Mouse (Mus musculus) spleen, postnatal 10 days (tissue): ENCODE data around the gene Tcf21.
A peak's percentile ranks its signal among the peaks of the same experiment; 100 is the strongest.

Source experiments
- DNase-seq, 2 experiments: peaks; one replicate each; pipeline ENCODE4 v3.0.0; 2021 to 2022; ENCODE audit warnings: low spot score in 2 of 2

The Tcf21 gene

DNA sequence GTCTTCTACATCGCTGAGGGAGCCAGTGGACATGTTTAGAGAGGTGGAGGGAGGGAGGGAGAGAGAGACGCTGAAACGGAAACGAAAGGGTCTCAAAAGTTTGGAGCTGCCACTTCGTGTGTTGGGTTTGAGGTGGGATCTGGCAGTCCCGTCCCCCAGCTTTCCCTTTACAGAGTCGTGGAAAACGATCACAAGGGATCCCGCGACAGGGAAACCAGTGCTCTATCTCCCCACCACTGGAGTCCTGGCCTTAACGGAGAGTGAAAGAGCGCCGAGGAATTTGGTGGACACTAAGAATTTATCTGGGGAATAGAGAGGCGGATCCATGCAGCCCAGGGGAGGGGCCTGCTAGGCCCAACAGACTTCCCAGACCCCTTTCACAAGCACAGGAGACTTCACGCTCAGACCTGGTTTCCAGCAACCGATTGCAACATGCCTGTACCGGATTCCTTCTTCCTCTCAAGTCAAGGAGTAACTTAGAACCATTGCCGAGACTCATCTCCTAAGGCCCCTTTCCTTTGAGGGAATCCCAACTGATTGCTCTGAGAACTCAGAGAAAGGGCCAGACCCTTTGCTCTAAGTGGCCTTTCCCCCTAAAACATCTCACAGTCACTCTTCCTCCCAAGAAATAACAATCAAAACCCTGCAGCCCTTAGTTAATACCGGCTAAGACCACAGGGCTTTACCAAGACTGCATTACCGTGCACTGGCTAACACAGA lies at the start of gene Tcf21:
Tcf21 (minus strand) TSS at position 304 of the 720 bp plus-strand sequence.
- no peak for DNase-seq

- DNase-seq, result peak in 1 of 2 experiments; percentile 16
Observed at GRCm38 (mm10) chr10:22868386-22868918, 48.5 kb upstream of the Tcf21 start.

DNA sequence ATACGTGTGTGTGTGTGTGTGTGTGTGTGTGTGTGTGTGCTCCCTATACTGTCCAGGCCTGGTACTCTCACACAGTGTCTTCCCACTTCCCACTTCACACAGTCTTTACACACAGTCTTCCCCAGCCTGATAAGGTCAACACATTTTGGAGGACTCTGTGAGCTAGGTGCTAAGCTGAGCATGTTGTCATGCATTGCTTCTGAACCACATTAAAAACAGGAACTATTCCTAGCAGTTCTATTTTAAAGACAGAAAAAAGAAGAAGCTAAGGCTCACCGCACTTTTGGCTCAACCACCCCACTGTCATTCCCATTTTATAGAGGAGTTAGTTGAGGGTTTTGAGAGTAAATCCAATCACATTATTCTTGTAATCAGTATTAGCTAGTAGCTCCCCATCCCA lies 47.2 kb upstream of the Tcf21 start:
- no peak for DNase-seq

DNA sequence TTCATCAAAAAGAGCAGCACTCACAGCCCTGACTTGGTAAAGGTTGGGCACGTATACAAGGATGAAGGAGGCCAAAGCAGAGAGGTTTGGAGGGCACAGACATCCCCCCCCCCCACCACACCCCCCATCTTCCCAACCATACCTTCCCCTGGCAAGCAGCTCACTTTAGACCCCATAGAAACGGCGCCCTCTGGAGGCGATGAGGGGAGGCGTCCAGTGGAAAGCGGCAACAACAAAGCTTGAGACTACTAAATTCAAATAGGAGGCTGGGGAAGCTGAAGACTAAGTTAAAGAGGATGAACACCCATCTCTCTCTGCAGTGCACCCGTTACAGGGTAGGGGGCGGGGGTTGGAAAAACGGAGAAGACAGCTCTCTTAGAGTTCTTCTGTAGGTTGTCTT lies 38.1 kb upstream of the Tcf21 start:
- DNase-seq, result peak in 1 of 2 experiments; percentile 19

- DNase-seq, result no peak
Observed at GRCm38 (mm10) chr10:22854330-22854729, 34.4 kb upstream of the Tcf21 start.

- DNase-seq, result no peak
Observed at GRCm38 (mm10) chr10:22845351-22845750, 25.4 kb upstream of the Tcf21 start.

DNA sequence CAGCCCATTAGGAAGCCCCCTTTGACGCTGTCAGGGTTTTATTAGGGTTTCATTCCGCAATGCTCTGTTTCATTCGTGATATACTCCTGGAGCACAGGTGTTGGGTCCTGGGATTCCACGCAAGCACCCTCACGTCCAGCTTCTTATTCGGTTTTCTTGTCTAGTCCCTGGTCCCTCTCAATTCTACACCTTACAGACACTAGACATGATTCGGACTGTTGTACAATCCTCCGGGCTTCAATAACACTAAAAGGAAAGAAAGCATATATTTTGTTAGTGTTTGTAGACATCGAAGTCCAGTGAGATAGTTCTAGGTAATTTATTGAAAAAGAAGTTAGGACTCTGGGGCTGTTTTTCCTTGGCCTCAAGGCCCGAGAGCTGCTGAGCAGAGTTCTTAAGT lies 24.8 kb upstream of the Tcf21 start:
- no peak for DNase-seq

DNA sequence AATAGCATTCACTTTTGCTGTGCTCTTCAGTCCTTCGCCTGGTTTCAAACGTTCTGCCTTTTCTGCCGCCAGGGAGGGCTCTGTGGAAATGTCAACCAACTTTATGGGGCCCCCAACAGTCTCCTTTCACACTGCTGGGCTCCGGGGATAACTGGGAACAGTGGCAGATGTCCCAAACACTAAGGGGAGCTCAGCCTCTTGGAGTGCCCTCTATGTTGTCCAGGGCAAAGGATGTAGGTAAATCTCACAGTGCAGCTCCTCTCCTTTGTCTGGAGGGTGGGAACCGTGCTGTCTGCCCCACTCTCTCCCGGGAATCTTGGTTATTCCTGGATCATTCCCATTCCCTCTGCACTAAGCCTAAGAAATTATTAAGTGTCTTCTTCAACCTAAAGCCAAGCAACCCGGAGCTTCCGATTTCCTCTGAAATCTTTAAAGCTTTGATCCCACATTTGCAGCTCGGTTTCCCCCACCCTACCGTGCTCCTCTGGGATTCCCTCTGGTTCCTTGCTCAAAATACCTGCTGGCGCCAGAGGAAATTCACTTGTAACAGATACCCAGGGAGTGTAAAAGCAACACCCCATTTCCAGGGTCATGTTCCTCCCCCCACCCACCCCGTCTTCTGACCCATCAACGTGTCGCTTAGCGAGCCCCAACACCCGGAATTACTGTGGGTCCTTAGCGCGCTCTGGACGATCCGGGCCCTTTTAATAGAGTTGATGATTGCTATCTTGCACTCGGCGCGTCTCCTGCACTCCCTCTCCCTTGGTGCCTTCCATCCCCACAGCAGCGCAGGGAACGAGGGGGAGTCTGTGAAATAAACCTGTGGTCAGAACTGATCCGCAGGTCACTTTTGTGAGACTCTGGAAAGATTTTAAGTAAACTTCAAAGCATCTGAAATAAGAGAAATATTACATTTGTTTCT lies 23.7 kb upstream of the Tcf21 start:
- DNase-seq, result no peak

DNA sequence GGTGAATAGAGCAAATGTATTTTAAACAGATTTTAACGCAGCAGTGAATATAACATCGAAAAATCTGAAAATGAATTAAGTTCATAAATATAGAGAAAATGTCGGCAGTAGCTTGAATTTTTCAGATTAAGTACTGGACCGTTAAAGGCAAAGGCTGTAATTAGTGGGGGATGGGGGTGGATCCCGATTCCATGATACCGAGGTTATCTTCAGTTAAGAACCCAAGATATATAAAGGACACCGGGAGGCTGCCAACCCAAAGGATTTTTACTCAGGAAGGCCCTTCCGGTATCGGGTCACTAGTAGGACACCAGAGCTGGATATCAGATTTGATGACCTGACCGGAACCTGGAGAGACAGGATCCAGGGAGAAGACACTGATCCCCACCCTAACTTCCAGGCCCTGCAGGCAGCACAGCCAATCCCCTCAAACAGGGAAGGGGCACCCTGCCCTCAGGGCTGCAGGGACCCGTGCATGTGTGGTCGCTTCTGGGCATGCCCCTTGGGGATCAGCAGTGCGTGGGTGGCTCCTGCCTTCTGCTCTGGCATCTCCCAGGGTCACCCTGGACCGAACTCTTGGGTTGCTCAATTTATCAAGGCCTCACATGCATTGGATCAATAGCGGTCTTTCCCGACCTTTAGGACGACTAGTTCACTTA lies 22.9 kb upstream of the Tcf21 start:
- DNase-seq, result no peak

- DNase-seq, result no peak
Observed at GRCm38 (mm10) chr10:22842113-22842512, 22.1 kb upstream of the Tcf21 start.

GRCm38 (mm10) chr10:22826244-22826643 lies 6.3 kb upstream of the Tcf21 start:
- DNase-seq, result no peak

DNA sequence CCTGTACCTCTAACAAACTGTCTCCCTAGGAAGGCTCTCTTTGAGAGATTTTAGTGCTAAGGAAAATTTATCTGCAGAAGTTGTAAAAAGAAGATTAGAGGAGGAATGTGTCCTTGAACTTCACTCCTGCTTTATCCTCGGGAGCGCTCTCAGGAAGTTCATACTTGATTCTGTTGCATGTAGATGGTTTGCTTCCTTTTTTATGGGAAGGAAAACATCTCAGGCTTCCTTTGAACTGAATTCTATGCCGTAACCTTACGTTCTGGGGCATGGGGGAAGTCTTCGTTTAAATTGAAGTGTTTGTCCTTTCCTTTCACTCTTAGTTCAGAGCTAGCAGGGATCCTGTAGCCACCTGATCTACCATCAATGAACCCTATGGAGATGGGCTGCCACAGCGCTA lies 2.9 kb upstream of the Tcf21 start:
- no peak for DNase-seq

DNA sequence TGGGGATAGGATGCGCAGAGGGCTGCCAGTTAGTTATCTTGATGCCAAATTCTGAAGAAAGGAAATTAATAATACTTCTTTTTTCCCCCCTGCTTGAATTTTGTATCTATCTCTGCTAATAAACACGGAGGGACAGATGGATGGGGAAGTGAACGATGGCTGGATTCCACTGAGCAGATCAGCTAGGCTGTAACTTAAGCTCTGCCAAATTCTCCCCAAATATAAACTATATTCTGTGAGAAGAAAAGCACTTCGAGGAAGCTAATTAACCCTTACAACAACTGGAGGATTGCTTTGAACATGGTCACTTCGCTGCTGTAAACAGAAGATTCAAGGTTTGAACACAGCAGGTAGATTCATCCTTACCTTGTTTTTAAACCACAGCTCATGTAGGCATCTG lies 2.5 kb upstream of the Tcf21 start:
- no peak for DNase-seq

GRCm38 (mm10) chr10:22821709-22822108 lies 1.7 kb upstream of the Tcf21 start:
- no peak for DNase-seq

DNA sequence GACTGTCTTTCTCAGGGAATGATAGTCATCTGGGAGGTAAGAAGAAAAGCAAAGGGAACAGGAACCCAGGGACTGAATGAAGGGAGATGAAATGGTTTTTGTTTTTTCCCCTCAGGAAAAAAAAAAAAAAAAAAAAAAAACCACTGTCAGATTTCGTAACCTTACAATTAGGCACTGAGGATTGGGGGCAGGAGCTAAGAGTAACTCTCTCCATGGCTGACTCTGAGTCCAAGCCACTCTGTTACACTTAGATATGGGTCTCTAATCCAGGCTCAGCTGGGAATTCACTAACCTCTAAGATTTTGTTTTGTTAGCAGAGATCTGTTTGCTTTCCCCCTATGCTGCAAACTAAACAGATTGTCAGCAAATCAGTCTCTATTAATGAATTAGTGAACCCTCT lies 1.3 kb upstream of the Tcf21 start:
- no peak for DNase-seq

DNA sequence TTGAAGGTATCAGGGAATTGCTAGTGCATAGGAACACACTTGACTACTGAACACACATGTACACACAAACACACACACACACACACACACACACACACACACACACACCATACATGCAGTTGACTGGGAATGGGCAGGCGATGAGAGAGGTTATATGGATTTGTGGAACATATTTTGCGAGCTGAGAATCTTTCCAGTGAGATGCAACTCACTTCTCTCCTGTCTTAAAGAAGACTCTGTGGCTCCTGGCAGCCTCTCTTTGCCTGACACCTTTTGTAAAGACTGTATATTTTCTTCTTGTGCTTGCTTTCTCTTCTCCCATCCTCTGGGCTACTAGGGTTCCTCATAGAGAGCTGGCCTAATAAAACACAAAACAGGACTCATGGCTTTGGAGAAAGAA lies 867 bp upstream of the Tcf21 start:
- no peak for DNase-seq

DNA sequence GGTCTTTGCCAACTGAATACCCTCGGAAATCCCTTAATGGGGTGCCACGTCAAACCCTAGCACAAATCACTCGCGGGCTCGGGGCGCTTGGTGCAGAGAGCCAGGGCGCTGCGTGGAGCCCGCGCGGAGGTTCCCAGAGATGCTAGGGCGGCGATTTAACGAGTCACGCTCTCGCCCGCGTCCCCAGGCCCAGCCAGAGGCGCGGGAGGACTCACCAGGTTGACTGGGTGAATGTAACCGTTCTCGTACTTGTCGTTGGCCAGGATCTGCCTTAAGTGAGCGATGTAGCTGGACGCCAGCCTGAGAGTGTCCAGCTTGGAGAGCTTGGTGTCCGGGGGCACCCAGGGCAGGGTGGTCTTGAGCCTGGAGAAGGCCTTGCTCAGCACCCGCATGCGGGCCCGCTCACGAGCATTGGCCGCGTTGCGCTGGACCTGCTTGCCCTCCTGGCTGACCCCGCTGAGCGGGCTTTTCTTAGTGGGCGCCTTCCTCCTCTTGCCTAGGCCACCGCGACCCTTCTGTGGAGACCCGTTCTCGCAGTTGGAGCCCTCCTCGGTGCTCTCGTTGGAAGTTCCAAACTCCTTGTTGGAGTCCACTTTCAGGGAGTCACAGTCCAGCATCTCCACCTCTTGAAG lies 619 bp downstream of the Tcf21 start:
- no peak for DNase-seq

DNA sequence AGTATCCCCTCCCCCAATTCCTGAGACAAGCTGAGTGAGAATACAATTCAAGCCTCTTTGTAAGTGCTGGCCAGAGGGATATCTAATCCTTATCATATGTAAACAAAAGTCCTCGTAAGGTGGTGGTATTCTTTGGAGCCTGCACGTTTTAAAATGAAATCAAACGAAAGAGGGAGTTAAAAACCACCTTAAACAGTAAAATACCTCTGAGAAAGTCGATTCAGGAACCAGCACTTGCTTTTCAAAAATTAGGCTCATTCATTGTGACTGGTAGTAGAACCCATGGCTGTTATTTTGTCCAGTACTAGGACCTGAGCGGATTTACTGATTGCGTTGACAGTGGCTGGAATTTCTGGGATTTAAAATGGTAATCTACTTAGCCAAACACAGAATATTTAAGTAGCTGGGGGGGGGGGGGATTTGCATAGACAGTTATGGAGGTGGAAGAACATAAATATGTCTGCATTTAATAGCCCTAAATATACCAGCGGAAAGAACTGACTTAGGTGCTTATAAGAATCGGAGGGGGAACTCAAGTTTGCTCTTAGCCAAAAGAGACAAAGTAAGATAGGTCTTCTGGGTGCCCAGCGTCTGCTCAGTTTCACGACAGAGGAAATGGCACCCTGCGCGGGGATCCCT lies 1.3 kb downstream of the Tcf21 start:
- no peak for DNase-seq

DNA sequence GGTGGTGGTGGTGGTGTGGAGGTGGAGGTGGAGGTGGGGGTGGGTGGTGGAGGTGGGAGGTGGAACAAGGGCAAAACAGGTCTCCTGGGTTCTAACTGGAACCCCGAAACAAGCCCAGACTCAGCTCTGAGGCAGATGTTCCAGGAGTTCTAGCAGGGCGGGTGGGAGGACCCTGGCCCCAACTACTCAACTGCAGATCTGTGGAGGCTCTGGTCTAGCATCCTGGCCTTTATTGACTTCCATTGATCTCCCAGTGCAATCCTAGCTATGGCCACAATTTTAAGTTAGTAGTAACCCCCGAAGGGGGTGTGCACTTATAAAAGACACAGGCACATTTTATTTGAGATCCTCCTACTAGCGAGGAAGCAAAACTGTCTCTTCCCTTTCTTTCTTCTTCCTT lies 2.0 kb downstream of the Tcf21 start:
- no peak for DNase-seq

DNA sequence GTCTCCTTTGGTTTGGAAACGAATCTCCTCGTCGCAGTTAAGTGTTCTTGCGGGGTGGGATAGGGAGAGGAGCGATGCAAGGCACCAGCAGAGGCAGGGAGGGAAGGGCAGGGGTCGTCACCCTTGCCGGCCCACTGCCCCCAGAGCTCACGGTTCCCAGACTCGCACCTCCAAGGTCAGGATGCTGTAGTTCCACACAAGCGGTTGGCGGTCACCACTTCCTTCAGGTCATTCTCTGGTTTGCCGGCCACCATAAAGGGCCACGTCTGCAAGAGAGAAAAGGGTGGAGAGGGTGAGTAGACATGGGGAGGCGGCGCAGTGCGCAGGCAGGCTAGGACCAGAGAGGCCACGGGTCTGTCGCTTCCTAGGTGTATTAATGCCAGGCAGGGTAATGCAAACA lies 2.4 kb downstream of the Tcf21 start:
- DNase-seq, result no peak

- DNase-seq, result no peak
Observed at GRCm38 (mm10) chr10:22816237-22816762, 3.7 kb downstream of the Tcf21 start.
